Mouse (Mus musculus) MEL (cell line): ENCODE measurements around the gene Gm11037. TPM values are rescaled to one million over a fixed set of nuclear protein-coding genes. Genes with fewer than 3 reads are reported as not detected.

Source experiments
- DNase-seq: peaks from one replicate; pipeline ENCODE4 v3.0.0; 2011; ENCODE audit warnings: low read depth, low spot score
- H3K27ac ChIP-seq: 2 replicates; pipeline ENCODE4 v1.5.1; 2012; ENCODE audit warnings: low read depth, mild to moderate bottlenecking, control low read depth, low read length, moderate library complexity; ENCODE audit not compliant: control insufficient read depth
- H3K27me3 ChIP-seq, 2 experiments: fragments of 150-350 bp in 1 of 2; sonication (generic) in 1 of 2; 2 replicates each; pipeline ENCODE4 v1.6.1; 2012; ENCODE audit warnings: low read length in 2 of 2, mild to moderate bottlenecking in 2 of 2, improper control_type of control experiment in 1 of 2, moderate library complexity in 1 of 2; ENCODE audit not compliant: insufficient read depth in 2 of 2, control insufficient read depth in 1 of 2
- H3K36me3 ChIP-seq, 2 experiments: 2 replicates each; pipeline ENCODE4 v1.6.1; 2012 to 2014; ENCODE audit warnings: low read length in 2 of 2, improper control_type of control experiment in 1 of 2, inconsistent platforms in 1 of 2, mild to moderate bottlenecking in 1 of 2; ENCODE audit not compliant: insufficient read depth in 2 of 2, control insufficient read depth in 1 of 2
- H3K4me1 ChIP-seq, 2 experiments: fragments of 150-350 bp in 1 of 2; sonication (generic) in 1 of 2; 2 replicates each; pipeline ENCODE4 v1.6.1; 2012; ENCODE audit warnings: low read length in 2 of 2, improper control_type of control experiment in 1 of 2, mild to moderate bottlenecking in 1 of 2; ENCODE audit not compliant: insufficient read depth in 2 of 2, control insufficient read depth in 1 of 2
- H3K4me3 ChIP-seq, 2 experiments: fragments of 150-350 bp in 1 of 2; sonication (generic) in 1 of 2; 2 replicates each; pipeline ENCODE4 v1.5.1; 2012; ENCODE audit warnings: low read depth in 2 of 2, low read length in 2 of 2, mild to moderate bottlenecking in 2 of 2, moderate library complexity in 2 of 2, control low read depth in 1 of 2, improper control_type of control experiment in 1 of 2; ENCODE audit not compliant: control insufficient read depth in 1 of 2, insufficient read depth in 1 of 2
- H3K79me2 ChIP-seq: 2 replicates; pipeline ENCODE4 v1.6.1; 2012; ENCODE audit warnings: mild to moderate bottlenecking, low read length, moderate library complexity; ENCODE audit not compliant: control insufficient read depth, poor library complexity, insufficient read depth
- H3K9ac ChIP-seq: 2 replicates; pipeline ENCODE4 v1.6.1; 2012; ENCODE audit warnings: low read depth, mild to moderate bottlenecking, control low read depth, low read length, moderate library complexity; ENCODE audit not compliant: control insufficient read depth, poor library complexity, severe bottlenecking
- H3K9me3 ChIP-seq: fragments of 150-350 bp; sonication (generic); replicated peaks from 2 replicates; pipeline ENCODE4 v1.6.1; 2012; ENCODE audit warnings: mild to moderate bottlenecking, low read length, improper control_type of control experiment, moderate library complexity; ENCODE audit not compliant: insufficient read depth
- CHD2 ChIP-seq: IDR thresholded peaks from 2 replicates; pipeline ENCODE4 v1.6.1; 2011; ENCODE audit warnings: low read length, improper control_type of control experiment
- CTCF ChIP-seq, 3 experiments: IDR thresholded peaks in 2 of 3; conservative IDR thresholded peaks in 1 of 3; 2 replicates each; pipeline ENCODE4 v1.5.1; 2011 to 2012; ENCODE audit warnings: low read length in 3 of 3, low read depth in 2 of 3, mild to moderate bottlenecking in 2 of 3, improper control_type of control experiment in 1 of 3, inconsistent platforms in 1 of 3, mixed read lengths in 1 of 3, moderate library complexity in 1 of 3; ENCODE audit not compliant: control insufficient read depth in 1 of 3, insufficient read depth in 1 of 3, poor library complexity in 1 of 3, severe bottlenecking in 1 of 3
- E2F4 ChIP-seq: IDR thresholded peaks from 2 replicates; pipeline ENCODE4 v1.6.1; 2011; ENCODE audit warnings: low read depth, low read length, improper control_type of control experiment, borderline replicate concordance
- ELF1 ChIP-seq: IDR thresholded peaks from 2 replicates; pipeline ENCODE4 v1.6.1; 2014; ENCODE audit warnings: low read depth, mild to moderate bottlenecking, inconsistent platforms, low read length, improper control_type of control experiment, moderate library complexity
- GATA1 ChIP-seq: IDR thresholded peaks from 2 replicates; pipeline ENCODE4 v1.6.1; 2011; ENCODE audit warnings: low read depth, low read length, improper control_type of control experiment
- HCFC1 ChIP-seq: IDR thresholded peaks from 2 replicates; pipeline ENCODE4 v1.6.1; 2012; ENCODE audit warnings: low read depth, mild to moderate bottlenecking, inconsistent platforms, low read length, improper control_type of control experiment, moderate library complexity
- JUND ChIP-seq: IDR thresholded peaks from 2 replicates; pipeline ENCODE4 v1.6.1; 2011; ENCODE audit warnings: low read depth, mild to moderate bottlenecking, improper control_type of control experiment, low read length
- MAFK ChIP-seq: IDR thresholded peaks from 2 replicates; pipeline ENCODE4 v1.6.1; 2011; ENCODE audit warnings: low read depth, mild to moderate bottlenecking, low read length, improper control_type of control experiment, borderline replicate concordance
- MXI1 ChIP-seq: IDR thresholded peaks from 2 replicates; pipeline ENCODE4 v1.6.1; 2011; ENCODE audit warnings: mild to moderate bottlenecking, low read depth, low read length, improper control_type of control experiment
- MYB ChIP-seq: IDR thresholded peaks from 2 replicates; pipeline ENCODE4 v1.6.1; 2011; ENCODE audit warnings: mild to moderate bottlenecking, low read depth, low read length, improper control_type of control experiment
- POLR2A ChIP-seq, 2 experiments: IDR thresholded peaks; 2 replicates each; pipeline ENCODE4 v1.6.1; 2011 to 2012; ENCODE audit warnings: low read length in 2 of 2, mild to moderate bottlenecking in 2 of 2, control low read depth in 1 of 2, improper control_type of control experiment in 1 of 2, low read depth in 1 of 2, moderate library complexity in 1 of 2; ENCODE audit not compliant: control insufficient read depth in 1 of 2, insufficient read depth in 1 of 2, poor library complexity in 1 of 2
- POLR2AphosphoS2 ChIP-seq: IDR thresholded peaks from 2 replicates; pipeline ENCODE4 v1.6.1; 2011; ENCODE audit warnings: low read length, improper control_type of control experiment
- POLR2AphosphoS5 ChIP-seq: IDR thresholded peaks from 2 replicates; pipeline ENCODE4 v1.6.1; 2012; ENCODE audit warnings: low read depth, borderline replicate concordance, mild to moderate bottlenecking, inconsistent platforms, low read length, moderate library complexity, mixed read lengths
- RAD21 ChIP-seq: IDR thresholded peaks from 2 replicates; pipeline ENCODE4 v1.6.1; 2011; ENCODE audit warnings: mild to moderate bottlenecking, low read depth, low read length, improper control_type of control experiment
- SIN3A ChIP-seq: IDR thresholded peaks from 2 replicates; pipeline ENCODE4 v1.6.1; 2012; ENCODE audit warnings: low read length, improper control_type of control experiment, inconsistent platforms
- SMC3 ChIP-seq: IDR thresholded peaks from 2 replicates; pipeline ENCODE4 v1.6.1; 2011; ENCODE audit warnings: low read depth, low read length, improper control_type of control experiment
- TBP ChIP-seq: IDR thresholded peaks from 2 replicates; pipeline ENCODE4 v1.8.0; 2011; ENCODE audit warnings: low read depth, low read length, improper control_type of control experiment
- TCF12 ChIP-seq: IDR thresholded peaks from 2 replicates; pipeline ENCODE4 v1.6.1; 2014; ENCODE audit warnings: low read depth, mild to moderate bottlenecking, inconsistent platforms, low read length, improper control_type of control experiment, moderate library complexity
- ZC3H11A ChIP-seq: IDR thresholded peaks from 2 replicates; pipeline ENCODE4 v1.6.1; 2012; ENCODE audit warnings: low read depth, mild to moderate bottlenecking, inconsistent platforms, low read length, improper control_type of control experiment
- ZNF384 ChIP-seq: IDR thresholded peaks from 2 replicates; pipeline ENCODE4 v1.6.1; 2012; ENCODE audit warnings: low read depth, mild to moderate bottlenecking, inconsistent platforms, low read length, improper control_type of control experiment
- polyA plus RNA-seq, 2 experiments: library from polyadenylated mRNA; stranded (reverse) in 1 of 2; unstranded in 1 of 2; fragments of >175 nt in 1 of 2; fragments of >200 nt in 1 of 2; gene quantifications; 2 replicates each; pipeline versions ENCODE4 v1.2.1 to v1.2.4; 2012; ENCODE audit warnings: low replicate concordance in 2 of 2, low read depth in 1 of 2; ENCODE audit not compliant: insufficient read length in 2 of 2, insufficient read depth in 1 of 2, missing spikeins in 1 of 2
- total RNA-seq: library from RNA; depleted of rRNA; stranded (reverse); fragments of 300-350 nt; gene quantifications from 2 replicates; pipeline ENCODE4 v1.2.3, GENCODE M21; 2012

Gene Gm11037
- total and polyA plus RNA-seq, 3 experiments, result not detected

DNA sequence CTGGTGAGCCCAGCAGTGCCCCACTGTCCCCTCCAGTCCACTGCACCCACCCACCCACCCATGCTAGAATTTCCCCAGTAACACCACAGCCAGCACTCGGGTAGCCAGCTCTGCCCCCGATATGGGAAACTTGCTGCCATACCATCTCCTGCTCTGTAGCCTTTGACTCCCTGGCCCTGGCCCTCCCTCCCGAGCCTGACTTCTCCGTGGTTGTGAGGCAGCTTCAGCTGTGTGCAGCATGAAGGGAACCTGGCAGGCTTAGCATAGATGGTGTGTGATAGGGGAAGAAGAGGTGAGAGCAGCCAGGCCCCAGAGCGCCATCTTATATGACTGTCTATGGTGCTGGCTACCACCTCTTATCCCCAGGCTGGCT lies 7.2 kb downstream of the Gm11037 start:
- Histone ChIP-seq H3K4me3 (no peak overlapping the region), H3K4me1 (peaks cover 10 to 21% of the 10 kb centered on the region in 2 experiments), H3K79me2 (no peaks in the 10 kb centered on the region), H3K9ac (no peak overlapping the region), H3K27me3 (no peaks in the 10 kb centered on the region), H3K27ac (no peak overlapping the region), H3K9me3 (no peaks in the 10 kb centered on the region), H3K36me3 (peaks cover 0 to 7% of the 10 kb centered on the region in 2 experiments; a peak in 2 of 4 replicates)
- TF ChIP-seq POLR2A (IDR thresholded peaks at IDR 0.05; ENCODE audit: control insufficient read depth in 1 of 2, insufficient read depth in 1 of 2, low read depth in 1 of 2, low read length in 2 of 2, poor library complexity in 1 of 2) (no peak), TBP (no peak), CTCF (IDR thresholded peaks at IDR 0.05 in 2 of 3, conservative IDR thresholded peaks at IDR 0.05 in 1 of 3; ENCODE audit: control insufficient read depth in 1 of 3, insufficient read depth in 1 of 3, low read depth in 2 of 3, low read length in 3 of 3, poor library complexity in 1 of 3, severe bottlenecking in 1 of 3) (no peak), ELF1 (no peak), CHD2 (no peak), GATA1 (no peak), TCF12 (no peak), SIN3A (no peak), ZNF384 (no peak), RAD21 (no peak), E2F4 (no peak), MYB (no peak), HCFC1 (no peak), POLR2AphosphoS2 (no peak), JUND (no peak), MXI1 (no peak), MAFK (no peak), POLR2AphosphoS5 (no peak), SMC3 (no peak)
- no peak for DNase-seq

- DNase-seq, result no peak
- H3K27me3 ChIP-seq, result no peaks in the 10 kb centered on the region
- peaks cover 4 to 12% of the 10 kb centered on the region in 2 experiments for H3K4me1 ChIP-seq
- no peaks in the 10 kb centered on the region for H3K9me3 ChIP-seq
- TF ChIP-seq ZNF384 (no peak), ZC3H11A (no peak)
- H3K79me2 ChIP-seq, result no peaks in the 10 kb centered on the region
- no peak overlapping the region for H3K9ac ChIP-seq
- H3K27ac ChIP-seq, result no peak overlapping the region
- peaks cover 0 to 2% of the 10 kb centered on the region in 2 experiments; a peak in 2 of 4 replicates for H3K36me3 ChIP-seq
- H3K4me3 ChIP-seq, result no peak overlapping the region
These were observed 8.2 kb downstream of the Gm11037 start for GRCm38 (mm10) chr2:131141336-131141986.
